18 mouse cellular contexts compared by ENCODE assay signal in the genomic region with DNA sequence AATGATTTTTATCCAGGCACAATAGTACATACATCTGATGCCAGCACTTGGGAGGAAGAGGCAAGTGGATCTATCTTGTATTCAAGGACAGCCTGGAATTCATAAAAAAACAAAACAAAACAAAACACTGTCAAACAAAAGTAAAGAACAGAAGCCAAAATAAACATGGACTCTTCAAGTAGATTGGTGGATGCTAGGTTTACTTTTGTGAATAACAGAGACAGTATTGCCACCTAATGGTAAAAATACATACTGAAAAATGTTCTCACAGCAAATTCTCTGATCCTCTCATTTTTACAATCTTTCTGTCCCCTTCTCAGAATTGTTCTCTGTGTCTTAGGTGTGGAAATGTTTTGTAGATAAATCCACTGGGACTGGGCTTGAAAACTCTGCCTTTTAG.
DNase-seq lines count a peak whose midpoint lies in the region; ATAC-seq and TF ChIP-seq lines count a peak whose summit lies in the region.
"Had no signal": no experiment of that assay in that cellular context is flagged by ENCODE, and none has a peak within 500 bp of the region (broad histone marks: within the 10 kb centered on the region; RNA-seq: fewer than 3 reads in every experiment).

No protein-coding gene starts in this region.

- H3K4me3 ChIP-seq in embryonic facial prominence, embryonic 14.5 days (ENCODE audit: low read depth, low read length): no peak overlapping the region
- no peak overlapping the region for H3K4me3 ChIP-seq in embryonic facial prominence, embryonic 10.5 days
- no peak overlapping the region for H3K4me3 ChIP-seq in layer of hippocampus, adult 2 months
- H3K4me3 ChIP-seq: embryonic facial prominence, embryonic 12.5 days; heart, embryonic 15.5 days; hindbrain, embryonic 15.5 days; limb, embryonic 15.5 days had no signal

- ATAC-seq in embryonic facial prominence, embryonic 14.5 days (ENCODE audit: low read depth): no peak
- peak; percentile 67 for ATAC-seq in Patski
- ATAC-seq: activated CD4-positive, CD25-positive, alpha-beta regulatory T cell, adult 4 months had no signal

- H3K9me3 ChIP-seq in embryonic facial prominence, embryonic 14.5 days (ENCODE audit: control insufficient read depth, low read length): no peaks in the 10 kb centered on the region
- H3K9me3 ChIP-seq in embryonic facial prominence, embryonic 10.5 days: no peaks in the 10 kb centered on the region
- H3K9me3 ChIP-seq: embryonic facial prominence, embryonic 12.5 days; heart, embryonic 15.5 days; hindbrain, embryonic 15.5 days; limb, embryonic 15.5 days had no signal

- H3K9ac ChIP-seq in embryonic facial prominence, embryonic 14.5 days (ENCODE audit: low read depth, low read length): no peak overlapping the region
- H3K9ac ChIP-seq: embryonic facial prominence, embryonic 12.5 days; heart, embryonic 15.5 days; hindbrain, embryonic 15.5 days; limb, embryonic 15.5 days had no signal

- CTCF ChIA-PET in Patski (lab: Charles Lee): no interaction called here

- H3K36me3 ChIP-seq in embryonic facial prominence, embryonic 14.5 days (ENCODE audit: control insufficient read depth, insufficient read depth, low read length): no peaks in the 10 kb centered on the region
- H3K36me3 ChIP-seq in embryonic facial prominence, embryonic 10.5 days (replicated peaks): no peaks in the 10 kb centered on the region
- H3K36me3 ChIP-seq: embryonic facial prominence, embryonic 12.5 days; heart, embryonic 15.5 days; hindbrain, embryonic 15.5 days; limb, embryonic 15.5 days had no signal

- DNase-seq in embryonic facial prominence, embryonic 14.5 days (ENCODE audit: low spot score): peak; percentile 24
- no peak for DNase-seq in embryonic facial prominence, embryonic 10.5 days (ENCODE audit: low spot score)
- no peak for DNase-seq in layer of hippocampus, adult 2 months (ENCODE audit: low spot score in 2 of 2)
- DNase-seq in layer of hippocampus, postnatal 10 days (ENCODE audit: low spot score in 2 of 2): no peak
- DNase-seq in 3134 (ENCODE audit: extremely low read depth, insufficient read length, low spot score): peak; percentile 35
- no peak for DNase-seq in Patski (ENCODE audit: low read depth, low spot score)
- no peak for DNase-seq in right cerebral cortex, postnatal 25 days
- no peak for DNase-seq in layer of hippocampus, adult 8-10 months (ENCODE audit: low spot score in 2 of 2)
- DNase-seq: cerebellum, adult 11-12 months; kidney, adult 8-10 months; lung, postnatal 10 days; right cerebral cortex, postnatal 14 days; thymus, postnatal 36 days had no signal

- H3K4me1 ChIP-seq in embryonic facial prominence, embryonic 14.5 days (ENCODE audit: control insufficient read depth, insufficient read depth, low read length): no peaks in the 10 kb centered on the region
- H3K4me1 ChIP-seq in embryonic facial prominence, embryonic 10.5 days: no peaks in the 10 kb centered on the region
- H3K4me1 ChIP-seq: embryonic facial prominence, embryonic 12.5 days; heart, embryonic 15.5 days; hindbrain, embryonic 15.5 days; limb, embryonic 15.5 days had no signal

- in situ Hi-C loops in Patski (cut with MboI; ENCODE audit: low pct_unique_long_range_greater_than_20kb): loop anchor here (10.0 kb wide), 2 partner anchors 236 to 1606 kb away; no protein-coding TSS in a partner anchor

- TF ChIP-seq CTCF in layer of hippocampus, adult 2 months (conservative IDR thresholded peaks at IDR 0.05): peak; percentile 72
- TF ChIP-seq CTCF in Patski (IDR thresholded peaks at IDR 0.05): peak; percentile 47

- no peak overlapping the region for H3K27ac ChIP-seq in embryonic facial prominence, embryonic 14.5 days (replicated peaks; ENCODE audit: low read depth, low read length)
- no peak overlapping the region for H3K27ac ChIP-seq in embryonic facial prominence, embryonic 10.5 days (replicated peaks)
- H3K27ac ChIP-seq in layer of hippocampus, adult 2 months: no peak overlapping the region
- H3K27ac ChIP-seq: embryonic facial prominence, embryonic 12.5 days; heart, embryonic 15.5 days; hindbrain, embryonic 15.5 days; limb, embryonic 15.5 days had no signal

- no peaks in the 10 kb centered on the region for H3K27me3 ChIP-seq in embryonic facial prominence, embryonic 14.5 days (replicated peaks; ENCODE audit: control insufficient read depth, insufficient read depth, low read length)
- no peaks in the 10 kb centered on the region for H3K27me3 ChIP-seq in embryonic facial prominence, embryonic 10.5 days (replicated peaks; ENCODE audit: low read depth, poor library complexity, severe bottlenecking)
- peaks cover 10% of the 10 kb centered on the region for H3K27me3 ChIP-seq in Patski
- H3K27me3 ChIP-seq: embryonic facial prominence, embryonic 12.5 days; heart, embryonic 15.5 days; hindbrain, embryonic 15.5 days; limb, embryonic 15.5 days had no signal

- POLR2A ChIA-PET in Patski (lab: Charles Lee): no interaction called here

- H3K4me2 ChIP-seq in embryonic facial prominence, embryonic 14.5 days (ENCODE audit: low read depth, low read length): no peak overlapping the region
- H3K4me2 ChIP-seq: embryonic facial prominence, embryonic 12.5 days; heart, embryonic 15.5 days; hindbrain, embryonic 15.5 days; limb, embryonic 15.5 days had no signal

Comparison
In these comparisons a context has a peak if more than half of its experiments do, and no peak if none do; other contexts are left out.
1. DNase-seq: peak in embryonic facial prominence, embryonic 14.5 days (single experiment) and 3134 (single experiment); none in embryonic facial prominence, embryonic 10.5 days (single experiment), layer of hippocampus, adult 2 months (0 of 2), layer of hippocampus, postnatal 10 days (0 of 2), Patski (single experiment), right cerebral cortex, postnatal 25 days (single experiment) and layer of hippocampus, adult 8-10 months (0 of 2).